9 mouse cellular contexts compared by ENCODE assay signal in the genomic region with DNA sequence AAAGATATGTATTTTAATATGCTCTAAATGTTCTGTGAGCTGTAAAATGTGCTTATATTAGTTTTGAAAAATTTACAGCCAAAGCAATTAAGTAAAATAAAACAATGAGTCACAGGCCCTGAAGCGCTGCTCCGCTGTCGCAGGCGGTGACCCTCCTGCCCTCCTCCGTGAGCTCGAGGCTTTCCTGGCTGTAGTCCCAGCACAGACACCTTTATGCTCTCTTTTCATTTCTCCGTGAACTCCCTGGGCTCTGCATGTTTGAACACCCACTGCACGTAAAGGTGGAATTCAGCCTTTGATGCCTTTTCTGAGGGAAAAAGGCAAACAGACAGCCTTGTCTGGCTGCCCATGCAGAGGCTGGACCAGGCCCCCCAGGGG. TPM values are rescaled to one million over a fixed set of nuclear protein-coding genes. Genes with fewer than 3 reads are reported as not detected.
DNase-seq lines count a peak whose midpoint lies in the region; ATAC-seq and TF ChIP-seq lines count a peak whose summit lies in the region.
"Had no signal": no experiment of that assay in that cellular context is flagged by ENCODE, and none has a peak within 500 bp of the region (broad histone marks: within the 10 kb centered on the region; RNA-seq: fewer than 3 reads in every experiment).

No protein-coding gene starts in this region.

- DNase-seq in kidney, adult 18-20 months, result no peak
- DNase-seq in hindbrain, postnatal 0 days (ENCODE audit: low spot score), result no peak
- no peak for DNase-seq in gastrocnemius, postnatal 25 days
- DNase-seq in frontal cortex, postnatal 25 days (ENCODE audit: low spot score in 2 of 2), result no peak
- DNase-seq: thymus, adult 18-20 months had no signal

- peak overlapping the region; percentile 24; the same call in 1 of the 2 replicates for H3K27ac ChIP-seq in kidney, embryonic 15.5 days
- H3K27ac ChIP-seq in embryonic facial prominence, embryonic 13.5 days, result no peak overlapping the region
- no peak overlapping the region for H3K27ac ChIP-seq in hindbrain, postnatal 0 days
- peak overlapping the region; percentile 51 for H3K27ac ChIP-seq in neural tube, embryonic 15.5 days (replicated peaks)
- H3K27ac ChIP-seq: gastrocnemius, adult 2 months had no signal

- no peak for ATAC-seq in kidney, embryonic 15.5 days (replicated peaks; ENCODE audit: low FRiP score)
- ATAC-seq in embryonic facial prominence, embryonic 13.5 days (ENCODE audit: insufficient number of reproducible peaks, insufficient read depth, low FRiP score, low TSS enrichment, low read depth), result no peak
- ATAC-seq in hindbrain, postnatal 0 days, result no peak
- no peak for ATAC-seq in neural tube, embryonic 15.5 days (ENCODE audit: low FRiP score)

- no peaks in the 10 kb centered on the region for H3K9me3 ChIP-seq in kidney, embryonic 15.5 days (replicated peaks)
- H3K9me3 ChIP-seq in embryonic facial prominence, embryonic 13.5 days, result no peaks in the 10 kb centered on the region
- no peaks in the 10 kb centered on the region for H3K9me3 ChIP-seq in hindbrain, postnatal 0 days (ENCODE audit: low read length)
- H3K9me3 ChIP-seq in neural tube, embryonic 15.5 days (replicated peaks), result no peaks in the 10 kb centered on the region

- H3K4me2 ChIP-seq in kidney, embryonic 15.5 days, result no peak overlapping the region
- H3K4me2 ChIP-seq in embryonic facial prominence, embryonic 13.5 days, result no peak overlapping the region
- 0 out of 2 replicates have a peak overlapping the region, but pooled peaks have one; percentile 5 for H3K4me2 ChIP-seq in hindbrain, postnatal 0 days (ENCODE audit: low read depth, low read length)
- H3K4me2 ChIP-seq in neural tube, embryonic 15.5 days, result no peak overlapping the region

- H3K9ac ChIP-seq in kidney, embryonic 15.5 days, result no peak overlapping the region
- H3K9ac ChIP-seq in embryonic facial prominence, embryonic 13.5 days, result peak overlapping the region; percentile 55
- H3K9ac ChIP-seq in hindbrain, postnatal 0 days (replicated peaks; ENCODE audit: low read length), result no peak overlapping the region
- 0 out of 2 replicates have a peak overlapping the region, but pooled peaks have one; percentile 20 for H3K9ac ChIP-seq in neural tube, embryonic 15.5 days (replicated peaks)

- H3K27me3 ChIP-seq in kidney, embryonic 15.5 days, result 0 out of 2 replicates have a peak, but pooled peaks cover 3% of the 10 kb centered on the region
- peaks cover 36% of the 10 kb centered on the region for H3K27me3 ChIP-seq in embryonic facial prominence, embryonic 13.5 days
- no peaks in the 10 kb centered on the region for H3K27me3 ChIP-seq in hindbrain, postnatal 0 days (ENCODE audit: insufficient read depth, low read length)
- H3K27me3 ChIP-seq in neural tube, embryonic 15.5 days (replicated peaks), result no peaks in the 10 kb centered on the region

- H3K4me3 ChIP-seq in kidney, embryonic 15.5 days (replicated peaks), result no peak overlapping the region
- no peak overlapping the region for H3K4me3 ChIP-seq in embryonic facial prominence, embryonic 13.5 days
- H3K4me3 ChIP-seq in hindbrain, postnatal 0 days (ENCODE audit: low read length), result no peak overlapping the region
- no peak overlapping the region for H3K4me3 ChIP-seq in neural tube, embryonic 15.5 days (replicated peaks)
- H3K4me3 ChIP-seq: gastrocnemius, adult 2 months had no signal

- no peak for TF ChIP-seq CTCF in hindbrain, postnatal 0 days (IDR thresholded peaks at IDR 0.05; ENCODE audit: low read depth)

- H3K36me3 ChIP-seq in kidney, embryonic 15.5 days, result 0 out of 2 replicates have a peak, but pooled peaks cover 3% of the 10 kb centered on the region
- H3K36me3 ChIP-seq in embryonic facial prominence, embryonic 13.5 days, result peaks cover 3% of the 10 kb centered on the region; the same call in 1 of the 2 replicates
- no peaks in the 10 kb centered on the region for H3K36me3 ChIP-seq in hindbrain, postnatal 0 days (ENCODE audit: insufficient read depth, low read length)
- H3K36me3 ChIP-seq in neural tube, embryonic 15.5 days, result no peaks in the 10 kb centered on the region

- peaks cover 42% of the 10 kb centered on the region for H3K4me1 ChIP-seq in kidney, embryonic 15.5 days
- H3K4me1 ChIP-seq in embryonic facial prominence, embryonic 13.5 days, result peaks cover 37% of the 10 kb centered on the region
- peaks cover 9% of the 10 kb centered on the region; the same call in 1 of the 2 replicates for H3K4me1 ChIP-seq in hindbrain, postnatal 0 days (ENCODE audit: insufficient read depth, low read length)
- H3K4me1 ChIP-seq in neural tube, embryonic 15.5 days, result peaks cover 49% of the 10 kb centered on the region

- WGBS in kidney, embryonic 15.5 days, result 32% methylated on average over 8 of the region's 8 CpGs
- 38% methylated on average over 8 of the region's 8 CpGs for WGBS in embryonic facial prominence, embryonic 13.5 days
- WGBS in hindbrain, postnatal 0 days, result 28% methylated on average over 8 of the region's 8 CpGs
- WGBS in neural tube, embryonic 15.5 days, result 18% methylated on average over 8 of the region's 8 CpGs

RNA-seq across cellular contexts. Expression of gene Wars, which starts 10.3 kb away (rescaled TPM):
- polyA plus RNA-seq in kidney, embryonic 15.5 days (2015; fragmentation: Nextera tagmentation; extraction: Ambion mirVana), result 91.4 and 96.7 TPM in 2 replicates
- polyA plus RNA-seq in embryonic facial prominence, embryonic 13.5 days (2015; fragmentation: Nextera tagmentation; extraction: Ambion mirVana), result 75.6 and 78.6 TPM in 2 replicates
- total RNA-seq in hindbrain, postnatal 0 days (2014; rRNA removed), result 114 and 123 TPM in 2 replicates
- polyA plus RNA-seq in hindbrain, postnatal 0 days (2015; fragmentation: Nextera tagmentation; extraction: Ambion mirVana), result 92.4 and 95.4 TPM in 2 replicates
- 100 and 102 TPM in 2 replicates for polyA plus RNA-seq in neural tube, embryonic 15.5 days (2015; fragmentation: Nextera tagmentation; extraction: Ambion mirVana)
- total RNA-seq in gastrocnemius, postnatal 25 days (2021), result 10 to 100 TPM; 23.4 to 27.2 TPM

RNA-seq across cellular contexts. Expression of gene Wdr25, which starts 10.8 kb away (rescaled TPM):
- 9.4 and 11.7 TPM in 2 replicates for polyA plus RNA-seq in kidney, embryonic 15.5 days (2015; fragmentation: Nextera tagmentation; extraction: Ambion mirVana)
- polyA plus RNA-seq in embryonic facial prominence, embryonic 13.5 days (2015; fragmentation: Nextera tagmentation; extraction: Ambion mirVana), result 9.6 and 10.8 TPM in 2 replicates
- total RNA-seq in hindbrain, postnatal 0 days (2014; rRNA removed), result 5.8 and 7.4 TPM in 2 replicates
- polyA plus RNA-seq in hindbrain, postnatal 0 days (2015; fragmentation: Nextera tagmentation; extraction: Ambion mirVana), result 4.7 and 5.4 TPM in 2 replicates
- 7.4 and 7.6 TPM in 2 replicates for polyA plus RNA-seq in neural tube, embryonic 15.5 days (2015; fragmentation: Nextera tagmentation; extraction: Ambion mirVana)
- 1 to 10 TPM; 3.1 to 4.8 TPM for total RNA-seq in gastrocnemius, postnatal 25 days (2021)

Comparison
In these comparisons a context has a peak if more than half of its experiments do, and no peak if none do; other contexts are left out.
1. H3K27ac ChIP-seq: peak in kidney, embryonic 15.5 days (single experiment) and neural tube, embryonic 15.5 days (single experiment); none in embryonic facial prominence, embryonic 13.5 days (single experiment) and hindbrain, postnatal 0 days (single experiment).
2. H3K9ac ChIP-seq: peak in embryonic facial prominence, embryonic 13.5 days (single experiment) and neural tube, embryonic 15.5 days (single experiment); none in kidney, embryonic 15.5 days (single experiment) and hindbrain, postnatal 0 days (single experiment).